Mouse (Mus musculus): ENCODE measurements around the gene Fcgr1.

DNA sequence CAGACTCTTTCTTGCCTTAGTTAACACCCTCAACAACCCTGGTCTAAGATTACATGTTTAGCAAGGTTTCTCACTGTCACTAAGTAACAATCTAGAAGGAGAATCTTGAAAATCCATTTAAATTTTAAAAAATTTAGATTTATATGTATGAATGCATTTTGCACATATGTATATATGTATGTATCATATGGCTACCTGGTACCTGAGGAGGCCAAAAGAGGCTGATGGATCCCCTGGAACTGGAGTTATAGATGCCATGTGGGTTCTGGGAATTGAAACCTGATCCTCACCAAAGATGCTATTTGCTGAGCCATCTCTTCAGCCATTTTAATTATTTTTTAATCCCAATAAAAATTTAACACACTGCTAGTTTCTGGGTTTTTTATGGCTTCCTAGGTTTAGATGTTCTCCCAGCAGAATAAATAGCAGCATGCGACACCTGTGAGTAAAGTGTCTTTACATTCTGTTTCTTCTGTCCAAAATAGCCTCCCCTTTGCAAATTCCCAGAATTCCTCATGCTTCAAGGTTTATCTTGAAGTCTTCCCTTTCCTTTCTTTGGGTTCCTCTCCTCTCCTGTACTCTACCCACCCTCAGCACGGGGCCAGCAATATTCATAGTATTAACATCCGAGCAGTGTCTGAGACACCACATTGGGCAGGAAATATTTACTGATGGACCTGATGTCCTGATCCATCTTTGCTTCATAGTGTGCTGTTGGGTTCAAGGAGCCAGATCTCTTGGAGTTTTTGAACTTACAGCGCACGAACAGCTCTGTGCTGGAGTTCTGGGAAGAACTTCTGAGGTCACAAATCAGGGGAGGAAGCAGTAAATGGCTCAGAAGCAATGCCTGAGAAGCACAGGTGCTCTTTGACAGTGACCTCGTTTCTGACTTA, 45.4 kb downstream of the Fcgr1 start:
- TF ChIP-seq CTCF (IDR thresholded peaks at IDR 0.05; ENCODE audit: control insufficient read depth, insufficient read depth, insufficient read length), result no peak
- no peak for TF ChIP-seq MYOG (IDR thresholded peaks at IDR 0.05; ENCODE audit: control insufficient read depth, extremely low read depth, insufficient read length)
- no peak for TF ChIP-seq USF1 (IDR thresholded peaks at IDR 0.05; ENCODE audit: low read depth)
- TF ChIP-seq MAX (IDR thresholded peaks at IDR 0.05), result no peak

Measured in C2C12 (cell line).